Mouse (Mus musculus) myocyte (in vitro differentiated cells): ENCODE results near the gene Sigirr. TPM values are rescaled to one million over a fixed set of nuclear protein-coding genes. Genes with fewer than 3 reads are reported as not detected.

Experiments
- H3K27me3 ChIP-seq: one replicate; pipeline ENCODE4 v1.6.1; 2011; ENCODE audit not compliant: control insufficient read depth, insufficient read depth, insufficient read length
- H3K36me3 ChIP-seq: one replicate; pipeline ENCODE4 v1.6.1; 2011; ENCODE audit not compliant: control insufficient read depth, insufficient read depth
- H3K4me2 ChIP-seq: one replicate; pipeline ENCODE4 v1.6.1; 2011; ENCODE audit warnings: low read depth, control low read depth
- H3K4me3 ChIP-seq: one replicate; pipeline ENCODE4 v1.5.1; 2011; ENCODE audit warnings: mild to moderate bottlenecking, control low read depth, moderate library complexity
- H3K79me2 ChIP-seq: one replicate; pipeline ENCODE4 v1.6.1; 2011; ENCODE audit not compliant: control insufficient read depth, insufficient read depth
- H3ac ChIP-seq: one replicate; pipeline ENCODE4 v1.6.1; 2011; ENCODE audit not compliant: control insufficient read depth, insufficient read length
- CEBPB ChIP-seq: IDR thresholded peaks from 2 replicates; pipeline ENCODE4 v1.6.1; 2011; ENCODE audit warnings: mild to moderate bottlenecking, moderate library complexity; ENCODE audit not compliant: poor library complexity, insufficient read depth, severe bottlenecking
- E2F4 ChIP-seq: IDR thresholded peaks from one replicate; pipeline ENCODE4 v1.6.1; 2011; ENCODE audit warnings: mild to moderate bottlenecking, control low read depth, moderate library complexity; ENCODE audit not compliant: insufficient read depth
- MAX ChIP-seq: IDR thresholded peaks from one replicate; pipeline ENCODE4 v1.6.1; 2011; ENCODE audit warnings: low read depth, mild to moderate bottlenecking, control low read depth
- MYOD1 ChIP-seq, 3 experiments: IDR thresholded peaks; one replicate each; pipeline ENCODE4 v1.6.1; 2011; ENCODE audit warnings: control low read depth in 2 of 3, low read depth in 2 of 3, mild to moderate bottlenecking in 2 of 3, moderate library complexity in 1 of 3; ENCODE audit not compliant: insufficient read length in 2 of 3, control insufficient read depth in 1 of 3
- MYOG ChIP-seq, 3 experiments: IDR thresholded peaks; one replicate each; pipeline ENCODE4 v1.6.1; 2011; ENCODE audit warnings: control low read depth in 2 of 3, low read depth in 2 of 3, mild to moderate bottlenecking in 2 of 3; ENCODE audit not compliant: insufficient read length in 2 of 3, control insufficient read depth in 1 of 3, insufficient read depth in 1 of 3
- POLR2A ChIP-seq: IDR thresholded peaks from one replicate; pipeline ENCODE4 v1.6.1; 2011; ENCODE audit warnings: low read depth, mild to moderate bottlenecking, control low read depth, moderate library complexity; ENCODE audit not compliant: insufficient read length
- POLR2AphosphoS2 ChIP-seq: IDR thresholded peaks from one replicate; pipeline ENCODE4 v1.6.1; 2011; ENCODE audit warnings: low read depth, control low read depth; ENCODE audit not compliant: insufficient read length
- REST ChIP-seq: IDR thresholded peaks from one replicate; pipeline ENCODE4 v1.6.1; 2011; ENCODE audit warnings: mild to moderate bottlenecking, control low read depth, moderate library complexity; ENCODE audit not compliant: insufficient read depth, insufficient read length
- SRF ChIP-seq: IDR thresholded peaks from one replicate; pipeline ENCODE4 v1.6.1; 2011; ENCODE audit warnings: low read depth; ENCODE audit not compliant: control insufficient read depth, insufficient read length
- TCF12 ChIP-seq: IDR thresholded peaks from one replicate; pipeline ENCODE4 v1.6.1; 2011; ENCODE audit warnings: mild to moderate bottlenecking, control low read depth; ENCODE audit not compliant: poor library complexity, insufficient read depth, severe bottlenecking
- TCF3 ChIP-seq: IDR thresholded peaks from one replicate; pipeline ENCODE4 v1.6.1; 2011; ENCODE audit warnings: low read depth, control low read depth; ENCODE audit not compliant: insufficient read length
- USF1 ChIP-seq: IDR thresholded peaks from one replicate; pipeline ENCODE4 v1.6.1; 2011; ENCODE audit warnings: low read depth, mild to moderate bottlenecking, control low read depth, moderate library complexity
- polyA plus RNA-seq: library from polyadenylated mRNA; unstranded; fragments of >200 nt; fragmentation: generic; extraction: Trizol; gene quantifications from one replicate; pipeline ENCODE4 v1.2.1, GENCODE M21; 2012; ENCODE audit warnings: missing spikeins

Gene Sigirr
- polyA plus RNA-seq, 1 experiment: 4.8 TPM

- H3K36me3 ChIP-seq: no peaks in the 10 kb centered on the region
- no peak overlapping the region for H3ac ChIP-seq
- H3K4me2 ChIP-seq: peak overlapping the region; percentile 49
- peaks cover 13% of the 10 kb centered on the region for H3K27me3 ChIP-seq
- H3K79me2 ChIP-seq: no peaks in the 10 kb centered on the region
- TF ChIP-seq TCF3: no peak
- no peak for TF ChIP-seq E2F4
- no peak for TF ChIP-seq POLR2A
- no peak for TF ChIP-seq SRF
- no peak for TF ChIP-seq MYOD1 (IDR thresholded peaks at IDR 0.05; ENCODE audit: control insufficient read depth in 1 of 3, insufficient read length in 2 of 3, low read depth in 2 of 3)
- TF ChIP-seq MYOG (IDR thresholded peaks at IDR 0.05; ENCODE audit: control insufficient read depth in 1 of 3, insufficient read depth in 1 of 3, insufficient read length in 2 of 3, low read depth in 2 of 3): no peak
- no peak for TF ChIP-seq TCF12
- TF ChIP-seq POLR2AphosphoS2: no peak
- no peak for TF ChIP-seq MAX
- no peak overlapping the region for H3K4me3 ChIP-seq
Measured at GRCm38 (mm10) chr7:141096649-141097056, 3.7 kb downstream of the Sigirr start.

- no peak overlapping the region for H3K4me3 ChIP-seq
- H3K4me2 ChIP-seq: peak overlapping the region; percentile 49
- H3K79me2 ChIP-seq: no peaks in the 10 kb centered on the region
- H3ac ChIP-seq: no peak overlapping the region
- H3K36me3 ChIP-seq: no peaks in the 10 kb centered on the region
- H3K27me3 ChIP-seq: peaks cover 13% of the 10 kb centered on the region
- TF ChIP-seq MYOG (IDR thresholded peaks at IDR 0.05; ENCODE audit: control insufficient read depth in 1 of 3, insufficient read depth in 1 of 3, insufficient read length in 2 of 3, low read depth in 2 of 3): peak in 1 of 3 experiments; percentile 17
- TF ChIP-seq POLR2AphosphoS2: no peak
- no peak for TF ChIP-seq REST
- no peak for TF ChIP-seq TCF3
- no peak for TF ChIP-seq SRF
- no peak for TF ChIP-seq E2F4
- no peak for TF ChIP-seq TCF12
- no peak for TF ChIP-seq POLR2A
- TF ChIP-seq MYOD1 (IDR thresholded peaks at IDR 0.05; ENCODE audit: control insufficient read depth in 1 of 3, insufficient read length in 2 of 3, low read depth in 2 of 3): peak in 2 of 3 experiments; percentile 25 to 79
Measured at GRCm38 (mm10) chr7:141096021-141096420, 4.4 kb downstream of the Sigirr start.

GRCm38 (mm10) chr7:141094487-141095205, 5.7 kb downstream of the Sigirr start:
- H3K4me3 ChIP-seq: no peak overlapping the region
- H3K79me2 ChIP-seq: no peaks in the 10 kb centered on the region
- no peak overlapping the region for H3K4me2 ChIP-seq
- H3K36me3 ChIP-seq: no peaks in the 10 kb centered on the region
- H3ac ChIP-seq: no peak overlapping the region
- TF ChIP-seq POLR2A (no peak), CEBPB (no peak), MAX (no peak), MYOG (IDR thresholded peaks at IDR 0.05; ENCODE audit: control insufficient read depth in 1 of 3, insufficient read depth in 1 of 3, insufficient read length in 2 of 3, low read depth in 2 of 3) (no peak), SRF (no peak), E2F4 (no peak), USF1 (no peak), MYOD1 (IDR thresholded peaks at IDR 0.05; ENCODE audit: control insufficient read depth in 1 of 3, insufficient read length in 2 of 3, low read depth in 2 of 3) (no peak), TCF3 (no peak), TCF12 (no peak), POLR2AphosphoS2 (no peak), REST (no peak)
- peaks cover 2% of the 10 kb centered on the region for H3K27me3 ChIP-seq

- Histone ChIP-seq H3K36me3 (no peaks in the 10 kb centered on the region), H3K79me2 (no peaks in the 10 kb centered on the region), H3ac (no peak overlapping the region), H3K4me3 (no peak overlapping the region), H3K4me2 (no peak overlapping the region), H3K27me3 (no peaks in the 10 kb centered on the region)
- TF ChIP-seq MYOD1 (IDR thresholded peaks at IDR 0.05; ENCODE audit: control insufficient read depth in 1 of 3, insufficient read length in 2 of 3, low read depth in 2 of 3): no peak
- no peak for TF ChIP-seq MYOG (IDR thresholded peaks at IDR 0.05; ENCODE audit: control insufficient read depth in 1 of 3, insufficient read depth in 1 of 3, insufficient read length in 2 of 3, low read depth in 2 of 3)
- no peak for TF ChIP-seq TCF3
- no peak for TF ChIP-seq CEBPB
- no peak for TF ChIP-seq SRF
- no peak for TF ChIP-seq E2F4
- no peak for TF ChIP-seq TCF12
- TF ChIP-seq REST: no peak
- TF ChIP-seq POLR2A: no peak
- no peak for TF ChIP-seq MAX
- no peak for TF ChIP-seq USF1
- TF ChIP-seq POLR2AphosphoS2: no peak
Measured at GRCm38 (mm10) chr7:141093950-141094349, 6.4 kb downstream of the Sigirr start.
